Mouse (Mus musculus): ENCODE measurements around the gene Gm12216.

Gene Gm12216

DNA sequence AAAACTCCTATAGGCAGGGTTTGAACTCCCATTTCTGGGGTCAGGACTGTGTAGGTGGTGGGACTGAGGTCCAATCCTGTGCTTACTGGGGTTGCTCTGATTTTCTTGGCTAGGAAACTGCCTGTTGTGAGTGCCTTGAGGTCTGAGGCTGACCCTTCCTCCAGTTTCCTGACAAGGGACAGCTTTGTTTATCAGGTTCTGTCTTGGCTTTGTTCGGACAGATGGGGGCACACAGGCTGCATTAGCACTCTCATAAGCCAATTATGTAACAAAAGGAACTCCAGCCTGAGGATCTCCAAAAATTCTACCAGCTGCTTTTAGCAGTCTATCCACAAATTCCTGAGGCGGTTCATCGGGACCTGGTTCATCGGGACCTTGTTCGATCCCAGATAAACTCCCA, 116.7 kb downstream of the Gm12216 start:
- ATAC-seq (ENCODE audit: low TSS enrichment), result no peak

DNA sequence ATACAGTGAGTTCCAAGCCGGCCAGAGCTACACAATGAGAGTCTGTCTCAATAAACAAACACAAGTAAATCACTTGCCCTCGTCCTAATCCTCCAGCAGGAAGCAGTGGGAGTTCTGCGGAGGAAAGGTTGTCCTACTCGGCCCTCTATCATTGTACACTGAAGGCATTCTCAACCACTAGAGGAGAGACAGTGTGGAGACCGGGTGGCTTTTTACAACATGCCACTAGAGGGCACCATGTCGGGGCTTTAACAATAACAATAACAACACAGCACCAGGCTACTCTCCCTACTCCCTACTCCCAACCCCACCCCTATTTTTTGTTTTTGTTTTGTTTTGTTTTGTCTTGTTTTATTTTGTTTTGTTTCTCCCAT, 121.5 kb downstream of the Gm12216 start:
- peak; percentile 74 for ATAC-seq (ENCODE audit: low TSS enrichment)

DNA sequence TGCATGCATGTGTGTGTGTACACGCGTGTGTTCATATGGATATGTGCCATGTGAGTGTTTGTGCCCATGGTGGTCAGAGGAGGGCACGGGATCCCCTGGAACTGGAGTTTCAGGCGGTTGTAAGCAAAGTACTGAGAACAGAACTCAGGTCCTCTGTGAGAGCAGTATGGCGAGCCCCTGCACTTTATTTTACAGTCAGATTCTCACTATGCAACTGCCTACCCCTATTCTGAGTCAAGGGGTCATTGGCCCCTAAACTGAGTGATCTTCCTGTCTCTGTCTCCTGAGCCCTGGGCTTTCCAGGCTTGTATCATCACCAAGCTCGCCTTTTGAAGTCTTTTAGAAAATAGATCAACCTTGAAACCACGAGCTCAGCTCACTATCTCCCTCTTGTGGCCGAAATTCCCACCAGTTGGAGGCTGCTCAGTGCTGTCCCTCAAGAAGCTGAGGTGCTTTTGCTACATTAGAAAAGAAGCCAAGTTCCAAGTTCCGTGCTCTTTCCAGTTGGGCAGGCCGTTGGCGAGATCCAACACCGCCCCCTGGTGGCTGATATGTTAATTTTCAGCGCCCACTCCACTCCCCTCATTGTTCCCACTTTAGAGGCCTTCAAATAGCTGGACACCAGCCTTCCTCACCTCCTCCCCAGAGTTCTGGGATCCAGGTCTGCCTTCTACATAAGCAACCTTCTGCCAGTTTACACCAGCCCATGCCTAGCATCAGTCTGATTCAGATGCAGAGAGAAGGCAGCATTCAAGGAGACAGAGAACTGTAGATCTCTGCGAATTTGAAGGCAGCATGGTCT, 122.1 kb downstream of the Gm12216 start:
- peak; percentile 84 for ATAC-seq (ENCODE audit: low TSS enrichment)

DNA sequence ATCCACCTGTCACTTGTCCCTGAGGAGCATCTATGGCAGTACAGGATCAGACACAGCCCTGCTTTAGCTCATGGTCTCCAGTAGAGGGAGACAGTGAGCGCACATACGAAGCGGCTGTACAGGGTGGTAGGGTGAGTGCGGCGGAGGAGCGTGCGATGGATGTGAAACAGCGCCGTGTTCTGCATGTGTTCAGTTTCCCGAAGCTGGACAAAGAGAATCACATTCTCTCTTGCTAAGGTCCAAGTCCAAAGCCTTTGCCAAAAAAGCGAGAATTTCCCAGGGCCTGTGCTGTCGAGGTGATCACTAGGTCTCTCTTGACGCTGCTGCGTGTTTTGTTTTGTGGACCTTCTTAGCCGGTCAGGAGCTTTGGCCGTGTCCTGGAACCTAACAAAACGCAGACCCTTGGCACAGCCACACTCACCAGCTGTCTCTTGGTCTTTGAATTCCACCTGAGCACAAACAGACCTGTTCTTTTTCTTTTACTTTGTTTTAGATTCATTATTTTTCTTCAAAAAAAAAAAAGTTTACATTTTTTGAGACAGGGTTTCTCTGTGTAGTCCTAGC, 123.3 kb downstream of the Gm12216 start:
- peak; percentile 87 for ATAC-seq (ENCODE audit: low TSS enrichment)

DNA sequence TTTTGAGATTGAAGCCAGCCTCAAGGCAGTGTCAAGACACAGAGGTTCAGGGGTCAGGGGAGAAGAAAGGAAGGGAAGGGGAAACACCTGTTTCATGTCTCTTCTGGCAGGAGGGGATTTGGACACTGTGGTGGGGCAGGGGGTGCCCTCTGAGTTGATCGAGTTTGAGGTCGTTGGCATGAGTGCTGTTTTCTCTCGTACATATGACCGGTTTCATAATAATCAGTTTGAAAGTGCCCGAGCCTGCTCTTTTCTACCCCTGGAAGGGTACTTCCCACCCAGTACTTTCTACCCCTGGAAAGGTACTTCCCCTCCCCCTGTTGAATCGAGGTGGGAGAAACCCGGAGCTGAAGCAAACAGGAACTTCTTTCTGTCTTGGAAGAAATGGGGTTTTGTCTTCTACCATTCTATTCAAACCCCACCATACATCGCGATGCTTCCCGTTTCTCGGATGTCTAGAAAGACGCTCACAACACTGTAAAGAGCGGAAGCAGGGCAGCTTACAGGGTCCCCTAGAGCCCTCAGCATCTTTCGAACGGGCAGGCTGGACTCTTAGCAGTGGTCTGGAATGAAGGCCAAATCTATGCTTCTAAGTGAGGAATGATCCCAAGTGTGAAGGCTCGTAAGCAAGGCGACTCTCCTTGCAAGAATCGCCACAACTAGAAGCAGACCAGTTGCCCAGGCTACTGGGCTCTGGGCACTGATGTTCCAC, 123.9 kb downstream of the Gm12216 start:
- ATAC-seq (ENCODE audit: low TSS enrichment), result no peak

DNA sequence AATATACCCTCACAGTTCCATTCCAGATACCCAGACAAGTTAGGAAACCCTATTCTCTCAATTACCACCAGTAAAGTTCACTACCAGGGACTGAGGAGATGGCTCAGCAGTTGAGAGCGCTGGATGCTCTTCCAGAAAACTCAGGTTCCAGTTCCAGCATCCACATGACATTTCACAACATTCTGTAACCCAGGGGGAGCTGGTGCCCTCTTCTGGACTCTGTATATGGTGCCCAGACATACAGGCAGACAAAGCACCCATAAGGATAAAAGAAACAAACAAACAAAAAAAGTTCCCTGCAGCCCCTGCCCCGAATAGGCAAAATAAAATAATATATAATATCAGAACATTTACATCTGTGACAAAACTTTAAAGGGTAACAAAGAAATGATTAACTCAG, 124.6 kb downstream of the Gm12216 start:
- ATAC-seq (ENCODE audit: low TSS enrichment), result no peak

DNA sequence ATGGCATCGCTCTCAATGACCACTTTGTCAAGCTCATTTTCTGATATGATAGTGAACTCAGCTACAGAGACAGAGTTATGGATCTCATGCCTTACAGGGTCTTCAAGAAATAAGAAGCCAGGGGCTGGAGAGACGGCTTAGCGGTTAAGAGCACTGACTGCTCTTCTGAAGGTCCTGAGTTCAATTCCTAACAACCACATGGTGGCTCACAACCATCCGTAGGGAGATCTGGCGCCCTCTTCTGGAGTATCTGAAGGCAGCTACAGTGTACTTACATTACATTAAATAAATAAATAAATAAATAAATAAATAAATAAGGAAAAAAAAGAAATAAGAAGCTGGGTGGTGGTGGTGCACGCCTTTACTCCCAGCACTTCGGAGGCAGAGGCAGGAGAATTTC, 125.2 kb downstream of the Gm12216 start:
- ATAC-seq (ENCODE audit: low TSS enrichment), result no peak

All from frontal cortex, adult (tissue).